Mouse (Mus musculus): ENCODE data around the gene Ttyh2. TPM values are rescaled to one million over a fixed set of nuclear protein-coding genes. Genes with fewer than 3 reads are reported as not detected.

The Ttyh2 gene
- polyA plus RNA-seq, 1 experiment from 2014 or later: 25.2 TPM

DNA sequence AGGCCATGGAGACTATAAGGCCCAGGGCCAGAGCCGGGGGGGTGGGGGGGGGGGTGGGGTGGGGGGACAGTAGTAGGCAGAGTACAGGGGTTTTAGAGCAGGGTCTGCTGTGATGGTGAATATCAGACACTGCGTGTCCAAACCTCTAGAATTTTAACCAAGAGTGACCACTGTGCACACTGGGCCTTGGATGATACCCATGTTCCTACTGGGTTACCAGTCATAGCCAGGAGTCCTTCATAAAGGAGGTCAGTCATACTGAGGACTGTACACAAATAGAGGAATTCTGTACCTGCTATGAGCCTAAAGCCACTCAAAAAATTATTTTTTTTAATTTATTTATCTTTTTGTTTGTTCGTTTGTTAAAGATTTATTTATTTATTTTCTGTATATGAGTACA is 13.5 kb downstream of the Ttyh2 start:
- ATAC-seq: no peak
- 93% methylated on average over 2 of the region's 3 CpGs for WGBS

DNA sequence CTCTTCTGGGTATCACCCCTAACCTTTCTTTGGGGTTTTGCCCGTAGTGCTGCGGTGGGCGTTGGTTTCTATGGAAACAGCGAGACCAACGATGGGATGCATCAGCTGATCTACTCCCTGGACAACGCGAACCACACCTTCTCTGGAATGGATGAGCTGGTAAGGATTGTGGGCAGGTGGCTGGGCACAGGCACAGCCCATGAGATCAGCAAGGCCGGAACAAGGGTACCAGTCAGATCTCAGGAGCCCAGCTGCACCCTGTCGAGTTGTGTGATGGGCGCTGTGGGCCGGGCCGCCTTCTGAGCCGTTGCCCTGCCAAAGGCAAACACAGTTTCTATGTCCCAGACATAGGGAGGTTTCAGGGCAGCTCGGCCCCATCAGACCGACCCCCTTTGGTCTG is 15.0 kb downstream of the Ttyh2 start:
- H3K27me3 ChIP-seq (replicated peaks; ENCODE audit: control insufficient read depth, insufficient read depth, low read length): no peaks in the 10 kb centered on the region
- no peak overlapping the region for H3K9ac ChIP-seq (ENCODE audit: low read length)
- H3K27ac ChIP-seq (ENCODE audit: low read depth, low read length): no peak overlapping the region
- no peak overlapping the region for H3K4me3 ChIP-seq (ENCODE audit: low read depth, low read length)
- peaks cover 13% of the 10 kb centered on the region for H3K36me3 ChIP-seq (ENCODE audit: control insufficient read depth, insufficient read depth, low read length)
- 95% methylated on average over 15 of the region's 15 CpGs for WGBS
- no peak overlapping the region for H3K4me2 ChIP-seq (ENCODE audit: low read length)
- no peaks in the 10 kb centered on the region for H3K9me3 ChIP-seq (replicated peaks; ENCODE audit: control insufficient read depth, low read length)
- DNase-seq (ENCODE audit: low spot score): no peak
- no peak for ATAC-seq
- H3K4me1 ChIP-seq (ENCODE audit: control insufficient read depth, insufficient read depth, low read length): no peaks in the 10 kb centered on the region

More for the DNA sequence above, 13.5 kb downstream of the Ttyh2 start:
- no peaks in the 10 kb centered on the region for H3K4me1 ChIP-seq (ENCODE audit: control insufficient read depth, insufficient read depth, low read length)
- no peaks in the 10 kb centered on the region for H3K9me3 ChIP-seq (replicated peaks; ENCODE audit: control insufficient read depth, low read length)
- no peak overlapping the region for H3K9ac ChIP-seq (ENCODE audit: low read length)
- no peak overlapping the region for H3K4me2 ChIP-seq (ENCODE audit: low read length)
- H3K4me3 ChIP-seq (ENCODE audit: low read depth, low read length): no peak overlapping the region
- no peak for DNase-seq (ENCODE audit: low spot score)
- H3K36me3 ChIP-seq (ENCODE audit: control insufficient read depth, insufficient read depth, low read length): peaks cover 13% of the 10 kb centered on the region; the same call in 1 of the 2 replicates
- H3K27me3 ChIP-seq (replicated peaks; ENCODE audit: control insufficient read depth, insufficient read depth, low read length): no peaks in the 10 kb centered on the region
- H3K27ac ChIP-seq (ENCODE audit: low read depth, low read length): no peak overlapping the region

DNA sequence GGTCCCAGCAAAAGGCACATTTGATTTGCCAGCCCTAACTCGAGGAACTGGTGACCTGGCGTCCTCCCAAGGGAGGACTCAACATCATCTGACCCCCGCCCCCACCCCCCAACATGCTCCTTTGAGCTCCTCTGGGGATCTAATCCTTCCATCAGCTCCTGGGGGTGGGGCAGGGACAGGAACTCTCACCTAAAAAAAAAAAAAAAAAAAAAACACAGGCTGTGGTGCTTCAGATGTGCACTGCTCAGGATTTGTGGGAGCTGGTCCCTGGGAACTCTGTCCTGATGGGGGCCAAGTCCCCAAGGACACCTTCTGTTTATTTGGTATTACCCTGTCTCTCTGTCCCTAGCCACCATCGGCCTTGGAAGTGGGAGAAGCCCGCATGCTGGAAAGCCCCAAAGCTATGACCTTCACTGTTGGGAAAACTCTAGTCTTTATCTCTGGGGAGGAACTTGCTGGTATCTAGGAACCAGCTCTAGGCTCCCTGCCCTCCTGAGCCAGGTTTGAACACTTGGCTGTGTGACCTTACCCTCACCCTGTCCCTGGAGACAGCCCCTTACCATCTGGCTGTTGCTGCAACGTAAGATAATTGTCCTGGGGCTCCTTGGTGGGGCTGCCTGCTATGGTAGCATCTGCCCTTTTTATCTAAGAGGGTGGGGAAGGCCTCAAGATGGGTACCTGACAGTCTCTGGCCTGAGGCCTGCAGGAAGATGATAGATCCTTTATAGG is 16.4 kb downstream of the Ttyh2 start:
- Histone ChIP-seq H3K4me2 (ENCODE audit: low read length) (no peak overlapping the region), H3K9me3 (replicated peaks; ENCODE audit: control insufficient read depth, low read length) (no peaks in the 10 kb centered on the region), H3K36me3 (ENCODE audit: control insufficient read depth, insufficient read depth, low read length) (peaks cover 13% of the 10 kb centered on the region), H3K4me3 (ENCODE audit: low read depth, low read length) (no peak overlapping the region), H3K9ac (ENCODE audit: low read length) (no peak overlapping the region), H3K27me3 (replicated peaks; ENCODE audit: control insufficient read depth, insufficient read depth, low read length) (no peaks in the 10 kb centered on the region), H3K4me1 (ENCODE audit: control insufficient read depth, insufficient read depth, low read length) (no peaks in the 10 kb centered on the region), H3K27ac (ENCODE audit: low read depth, low read length) (no peak overlapping the region)
- ATAC-seq (no peak), DNase-seq (ENCODE audit: low spot score) (no peak)
- WGBS: 72% methylated on average over 6 of the region's 6 CpGs

DNA sequence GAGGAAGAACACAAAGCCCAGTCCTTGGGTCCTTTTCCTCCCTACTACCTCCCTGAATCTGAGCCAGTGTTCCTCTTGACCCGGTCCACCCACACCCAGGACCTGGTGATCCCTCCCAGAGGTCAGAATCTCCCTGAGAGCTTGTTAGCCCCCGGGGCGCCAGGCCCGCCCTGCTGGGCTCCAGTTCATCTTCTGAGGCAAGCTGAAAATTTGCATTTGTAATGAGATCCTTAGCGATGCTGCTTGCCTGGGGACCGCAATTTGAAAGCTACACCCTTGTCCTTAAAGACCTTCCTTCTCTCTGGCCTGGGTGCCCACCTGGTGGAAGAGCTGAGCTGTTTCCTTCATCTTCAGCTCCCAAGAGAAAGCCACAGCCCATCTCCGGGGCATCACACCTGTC is 17.4 kb downstream of the Ttyh2 start:
- no peak overlapping the region for H3K4me3 ChIP-seq (ENCODE audit: low read depth, low read length)
- H3K9ac ChIP-seq (ENCODE audit: low read length): no peak overlapping the region
- WGBS: 40% methylated on average over 7 of the region's 7 CpGs
- H3K4me1 ChIP-seq (ENCODE audit: control insufficient read depth, insufficient read depth, low read length): no peaks in the 10 kb centered on the region
- DNase-seq (ENCODE audit: low spot score) (no peak), ATAC-seq (no peak)
- peaks cover 17% of the 10 kb centered on the region for H3K36me3 ChIP-seq (ENCODE audit: control insufficient read depth, insufficient read depth, low read length)
- H3K27me3 ChIP-seq (replicated peaks; ENCODE audit: control insufficient read depth, insufficient read depth, low read length): no peaks in the 10 kb centered on the region
- H3K27ac ChIP-seq (ENCODE audit: low read depth, low read length): no peak overlapping the region
- no peaks in the 10 kb centered on the region for H3K9me3 ChIP-seq (replicated peaks; ENCODE audit: control insufficient read depth, low read length)
- H3K4me2 ChIP-seq (ENCODE audit: low read length): no peak overlapping the region

DNA sequence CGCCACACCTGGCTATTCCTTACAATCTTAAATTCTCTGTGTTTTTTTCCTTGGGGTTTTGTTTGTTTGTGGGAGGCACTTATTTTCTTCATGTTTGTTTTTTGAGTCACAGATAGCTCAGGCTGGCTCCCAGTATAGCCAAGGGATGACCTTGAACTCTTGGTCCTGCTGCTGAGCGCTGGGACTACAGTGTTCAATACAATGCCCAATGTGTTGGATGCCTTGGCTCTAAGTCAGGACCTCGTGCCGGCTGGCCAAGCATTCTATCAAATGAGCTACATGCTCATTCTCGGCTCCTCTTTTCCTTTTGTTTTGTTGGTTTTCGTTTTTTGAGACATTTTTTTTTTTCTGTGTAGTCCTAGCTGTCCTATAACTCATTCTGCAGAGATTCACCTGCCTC is 18.2 kb downstream of the Ttyh2 start:
- no peak for ATAC-seq
- no peak overlapping the region for H3K9ac ChIP-seq (ENCODE audit: low read length)
- H3K36me3 ChIP-seq (ENCODE audit: control insufficient read depth, insufficient read depth, low read length): peaks cover 17% of the 10 kb centered on the region
- no peak overlapping the region for H3K27ac ChIP-seq (ENCODE audit: low read depth, low read length)
- no peaks in the 10 kb centered on the region for H3K4me1 ChIP-seq (ENCODE audit: control insufficient read depth, insufficient read depth, low read length)
- H3K4me2 ChIP-seq (ENCODE audit: low read length): no peak overlapping the region
- DNase-seq (ENCODE audit: low spot score): no peak
- no peaks in the 10 kb centered on the region for H3K9me3 ChIP-seq (replicated peaks; ENCODE audit: control insufficient read depth, low read length)
- no peak overlapping the region for H3K4me3 ChIP-seq (ENCODE audit: low read depth, low read length)
- no peaks in the 10 kb centered on the region for H3K27me3 ChIP-seq (replicated peaks; ENCODE audit: control insufficient read depth, insufficient read depth, low read length)
- WGBS: 96% methylated on average over 6 of the region's 6 CpGs

DNA sequence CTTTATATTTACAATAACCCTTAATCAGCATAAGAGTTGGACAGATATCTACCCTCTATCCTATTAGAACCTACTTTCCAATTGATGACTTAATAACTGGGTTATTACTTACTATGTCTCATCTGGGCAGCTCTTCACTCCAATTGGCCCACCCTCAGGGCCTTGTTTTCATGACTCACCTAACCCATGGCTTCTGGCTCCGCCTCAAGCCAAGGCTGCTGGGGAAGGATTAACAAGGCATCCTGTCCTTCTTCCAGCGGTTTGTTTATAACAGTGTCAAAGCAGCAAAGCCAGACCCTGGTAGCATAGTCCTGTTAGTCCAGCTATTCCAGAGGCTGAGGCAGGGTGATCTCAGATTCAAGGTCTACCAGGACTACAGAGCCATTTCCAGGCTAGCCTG is 19.2 kb downstream of the Ttyh2 start:
- no peak overlapping the region for H3K4me2 ChIP-seq (ENCODE audit: low read length)
- H3K27me3 ChIP-seq (replicated peaks; ENCODE audit: control insufficient read depth, insufficient read depth, low read length): no peaks in the 10 kb centered on the region
- DNase-seq (ENCODE audit: low spot score) (no peak), ATAC-seq (no peak)
- H3K4me1 ChIP-seq (ENCODE audit: control insufficient read depth, insufficient read depth, low read length): no peaks in the 10 kb centered on the region
- H3K9me3 ChIP-seq (replicated peaks; ENCODE audit: control insufficient read depth, low read length): no peaks in the 10 kb centered on the region
- 82% methylated on average over 2 of the region's 2 CpGs for WGBS
- H3K36me3 ChIP-seq (ENCODE audit: control insufficient read depth, insufficient read depth, low read length): peaks cover 17% of the 10 kb centered on the region
- no peak overlapping the region for H3K4me3 ChIP-seq (ENCODE audit: low read depth, low read length)
- no peak overlapping the region for H3K9ac ChIP-seq (ENCODE audit: low read length)
- H3K27ac ChIP-seq (ENCODE audit: low read depth, low read length): no peak overlapping the region

DNA sequence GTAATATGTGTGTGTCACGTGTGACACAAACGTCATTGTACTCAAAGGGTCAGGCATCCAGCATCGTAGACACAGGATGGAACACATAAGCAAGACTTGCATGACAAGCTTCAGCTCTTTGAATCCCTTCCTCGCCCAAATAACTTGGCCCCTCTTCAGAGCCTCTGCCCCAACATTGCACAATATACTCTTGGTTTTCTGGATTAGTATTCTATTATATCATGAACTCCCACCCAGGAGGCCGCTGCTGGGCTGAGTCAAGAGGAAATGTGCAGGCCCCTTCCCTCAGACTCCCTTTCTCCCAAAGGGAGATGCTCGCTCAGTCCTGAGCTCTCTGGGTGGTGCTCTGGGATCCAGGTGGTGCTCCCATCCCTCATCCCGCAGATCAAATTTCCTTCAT is 23.3 kb downstream of the Ttyh2 start:
- no peaks in the 10 kb centered on the region for H3K27me3 ChIP-seq (replicated peaks; ENCODE audit: control insufficient read depth, insufficient read depth, low read length)
- ATAC-seq (no peak), DNase-seq (ENCODE audit: low spot score) (no peak)
- no peak overlapping the region for H3K4me2 ChIP-seq (ENCODE audit: low read length)
- WGBS: 98% methylated on average over 7 of the region's 7 CpGs
- no peak overlapping the region for H3K27ac ChIP-seq (ENCODE audit: low read depth, low read length)
- H3K36me3 ChIP-seq (ENCODE audit: control insufficient read depth, insufficient read depth, low read length): peaks cover 10% of the 10 kb centered on the region
- H3K9me3 ChIP-seq (replicated peaks; ENCODE audit: control insufficient read depth, low read length): no peaks in the 10 kb centered on the region
- H3K4me3 ChIP-seq (ENCODE audit: low read depth, low read length): no peak overlapping the region
- H3K4me1 ChIP-seq (ENCODE audit: control insufficient read depth, insufficient read depth, low read length): peaks cover 13% of the 10 kb centered on the region
- H3K9ac ChIP-seq (ENCODE audit: low read length): no peak overlapping the region

DNA sequence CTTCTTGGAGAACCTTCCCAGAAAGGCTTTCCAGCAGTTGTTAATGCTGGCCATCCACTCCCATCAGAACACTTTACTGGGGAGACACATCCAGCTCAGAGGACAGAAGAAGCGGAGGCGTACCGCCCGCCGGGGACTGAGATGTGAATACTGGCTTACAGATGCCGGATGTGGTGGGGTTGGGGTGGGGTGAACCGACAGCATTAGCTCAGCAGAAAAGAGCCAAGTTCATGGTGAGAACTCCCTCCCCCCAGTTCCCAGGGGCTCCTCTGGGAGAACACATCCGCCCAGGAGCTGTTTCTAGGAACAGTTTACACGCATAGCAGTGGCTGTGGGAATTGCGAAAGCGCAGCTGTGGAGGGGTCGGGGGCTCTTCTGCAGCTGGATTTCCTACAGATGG is 24.3 kb downstream of the Ttyh2 start:
- peaks cover 10% of the 10 kb centered on the region for H3K36me3 ChIP-seq (ENCODE audit: control insufficient read depth, insufficient read depth, low read length)
- H3K27ac ChIP-seq (ENCODE audit: low read depth, low read length): no peak overlapping the region
- H3K4me1 ChIP-seq (ENCODE audit: control insufficient read depth, insufficient read depth, low read length): peaks cover 21% of the 10 kb centered on the region
- H3K4me3 ChIP-seq (ENCODE audit: low read depth, low read length): no peak overlapping the region
- H3K4me2 ChIP-seq (ENCODE audit: low read length): no peak overlapping the region
- H3K27me3 ChIP-seq (replicated peaks; ENCODE audit: control insufficient read depth, insufficient read depth, low read length): no peaks in the 10 kb centered on the region
- WGBS: 89% methylated on average over 12 of the region's 12 CpGs
- ATAC-seq (no peak), DNase-seq (ENCODE audit: low spot score) (no peak)
- no peak overlapping the region for H3K9ac ChIP-seq (ENCODE audit: low read length)
- no peaks in the 10 kb centered on the region for H3K9me3 ChIP-seq (replicated peaks; ENCODE audit: control insufficient read depth, low read length)

DNA sequence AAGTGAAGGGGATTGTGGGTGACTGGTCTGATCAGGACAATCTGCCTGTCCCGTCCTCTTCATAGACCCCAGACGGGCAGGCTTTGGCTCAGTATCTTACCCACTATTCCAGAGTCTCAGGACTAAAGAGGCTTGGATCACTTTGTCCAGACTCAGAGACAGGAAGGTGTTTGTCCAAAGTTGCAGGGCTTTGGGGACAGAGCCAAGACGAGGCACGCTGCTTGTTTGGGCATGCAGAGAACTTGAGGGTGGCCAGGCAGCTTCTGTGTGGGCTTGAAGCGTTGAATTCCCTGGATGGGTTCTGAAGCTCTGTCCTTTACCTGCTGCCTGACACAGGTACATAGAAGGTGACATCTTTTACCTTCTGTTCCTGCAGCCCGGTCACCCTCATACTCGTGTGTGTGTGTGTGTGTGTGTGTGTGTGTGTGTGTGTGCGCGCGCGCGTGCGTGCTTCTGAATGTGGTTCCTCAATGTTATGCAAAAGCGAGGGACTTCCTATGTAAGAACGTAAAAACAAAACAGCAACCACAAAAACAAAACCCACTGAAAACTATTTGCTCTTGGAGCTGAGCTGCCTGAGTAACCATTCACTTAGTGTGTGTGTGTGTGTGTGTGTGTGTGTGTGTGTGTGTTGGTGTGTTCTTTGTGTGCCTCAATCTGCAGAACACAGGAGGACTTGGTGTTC is 27.2 kb downstream of the Ttyh2 start:
- WGBS: 76% methylated on average over 15 of the region's 15 CpGs
- no peaks in the 10 kb centered on the region for H3K9me3 ChIP-seq (replicated peaks; ENCODE audit: control insufficient read depth, low read length)
- H3K27me3 ChIP-seq (replicated peaks; ENCODE audit: control insufficient read depth, insufficient read depth, low read length): no peaks in the 10 kb centered on the region
- no peak overlapping the region for H3K4me3 ChIP-seq (ENCODE audit: low read depth, low read length)
- no peak overlapping the region for H3K9ac ChIP-seq (ENCODE audit: low read length)
- H3K4me1 ChIP-seq (ENCODE audit: control insufficient read depth, insufficient read depth, low read length): peaks cover 27% of the 10 kb centered on the region
- H3K4me2 ChIP-seq (ENCODE audit: low read length): no peak overlapping the region
- peak overlapping the region; percentile 50 for H3K27ac ChIP-seq (ENCODE audit: low read depth, low read length)
- DNase-seq (ENCODE audit: low spot score): no peak
- no peak for ATAC-seq
- H3K36me3 ChIP-seq (ENCODE audit: control insufficient read depth, insufficient read depth, low read length): no peaks in the 10 kb centered on the region; the same call in 1 of the 2 replicates

Data from forebrain, embryonic 14.5 days (tissue).